Mouse (Mus musculus) yolk sac, embryonic 10.5 days (tissue): ENCODE results near the gene Cep104.

Experiments used
- DNase-seq: peaks from one replicate; pipeline ENCODE4 v3.0.0-alpha.2; 2017; ENCODE audit warnings: low spot score

The Cep104 gene

DNA sequence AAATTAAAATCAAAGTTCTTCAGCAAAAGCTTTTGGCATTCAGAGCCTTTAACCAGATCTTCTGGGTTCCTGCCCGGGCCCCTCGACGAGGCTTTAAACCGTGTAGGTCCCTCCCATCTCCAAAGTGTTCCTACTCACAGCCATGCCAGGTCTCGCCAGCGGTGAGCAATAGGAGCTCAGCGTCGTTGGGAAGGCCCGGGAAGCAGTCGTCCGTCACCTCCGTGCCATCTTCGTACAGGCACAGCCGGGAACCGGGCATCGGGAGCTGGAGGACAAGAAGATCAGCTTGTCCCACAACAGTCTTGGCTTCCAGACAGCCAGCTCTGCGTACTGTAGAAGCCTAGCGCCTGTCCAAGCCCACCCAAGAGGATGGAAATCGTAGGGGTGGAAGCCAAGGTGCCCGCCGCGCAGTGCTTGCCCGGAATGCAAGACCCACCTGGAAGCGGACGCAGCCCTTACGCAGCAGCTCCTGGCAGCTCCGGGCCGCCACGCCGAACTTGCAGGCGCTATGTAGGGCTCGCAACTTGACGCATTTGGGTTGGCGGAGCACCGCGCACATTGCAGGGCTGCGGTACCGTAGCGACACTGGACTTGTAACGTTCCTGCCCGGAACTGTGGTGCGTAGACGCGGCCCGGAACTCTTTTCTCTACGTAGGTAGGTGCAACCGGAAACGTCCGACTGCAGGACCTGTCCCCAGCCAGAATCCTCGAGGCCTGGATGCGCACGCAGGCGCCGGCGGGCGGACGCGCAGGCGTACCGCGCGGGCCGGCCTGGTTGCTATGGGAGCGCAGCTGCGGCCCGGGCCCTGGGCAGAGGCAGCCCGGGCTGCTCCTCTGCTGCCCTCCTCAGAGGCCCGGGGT, at the start of gene Cep104, which contains the start of gene Dffb:
Gene Cep104 (plus strand): TSS at position 764 of the 861 bp plus-strand sequence.
Gene Dffb (minus strand): TSS at position 696 of the 861 bp plus-strand sequence.
- DNase-seq, result peak; percentile 86

DNA sequence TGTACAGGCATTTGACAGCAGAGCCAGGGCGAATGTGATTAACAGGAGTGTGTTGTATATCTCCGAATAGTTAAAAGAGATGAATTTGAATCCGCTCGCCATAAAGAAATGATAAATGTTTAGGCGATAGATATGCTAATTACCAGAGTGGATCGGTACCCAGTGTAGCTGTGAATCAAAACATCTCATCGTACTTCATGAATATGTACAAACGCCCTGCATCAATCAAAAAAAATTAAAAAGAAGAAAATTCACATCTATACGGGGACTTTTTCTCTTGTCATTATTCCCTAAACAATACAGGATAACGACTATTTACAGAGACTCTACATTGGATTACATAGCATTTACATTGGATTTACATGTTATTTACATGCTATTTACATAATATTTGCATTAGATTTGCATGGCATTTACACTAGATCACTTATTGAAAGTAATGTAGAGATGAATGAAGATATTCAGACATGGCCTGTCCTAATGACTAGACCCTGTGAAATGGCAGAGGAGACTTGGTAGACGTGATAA, 46.2 kb upstream of the Cep104 start:
- DNase-seq, result no peak

DNA sequence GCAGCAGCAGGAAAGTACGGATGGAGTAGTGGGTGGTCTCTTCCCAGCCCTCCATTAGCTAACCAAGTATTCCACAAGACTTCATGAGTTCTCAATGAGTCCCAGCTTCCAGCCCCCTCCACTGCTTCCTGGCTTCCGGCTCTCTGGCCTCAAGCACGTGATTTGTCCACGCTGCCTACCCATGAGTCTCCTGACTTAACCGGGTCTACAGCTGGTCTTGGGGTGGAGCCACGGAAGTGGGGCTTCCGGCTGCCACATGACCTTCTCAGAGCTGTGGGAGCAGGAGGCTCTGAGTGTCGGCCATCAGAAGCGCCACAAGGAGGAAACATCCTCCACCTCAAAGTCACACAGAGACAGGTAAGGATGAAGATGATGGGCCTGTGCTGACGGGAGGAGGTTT, 45.6 kb upstream of the Cep104 start:
- DNase-seq, result no peak

DNA sequence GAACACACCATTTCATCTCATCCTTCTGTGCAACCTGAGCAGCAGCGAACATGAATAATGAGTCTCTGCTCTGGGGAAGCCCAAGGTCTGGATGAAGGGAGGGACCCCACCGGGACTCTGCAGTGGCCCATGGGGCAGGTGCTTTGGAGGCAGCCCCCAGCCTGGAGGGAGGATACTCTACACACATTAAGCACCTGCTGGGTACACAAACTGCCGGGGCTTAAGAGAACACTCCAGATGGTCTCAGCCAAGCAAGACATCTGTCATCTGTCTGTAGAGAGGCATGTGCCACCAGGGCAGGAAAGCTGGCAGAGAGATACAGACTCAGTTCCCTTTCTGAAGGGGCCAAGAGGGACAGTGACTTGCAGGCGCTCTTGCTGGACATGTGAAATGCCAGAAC, 45.1 kb upstream of the Cep104 start:
- no peak for DNase-seq

DNA sequence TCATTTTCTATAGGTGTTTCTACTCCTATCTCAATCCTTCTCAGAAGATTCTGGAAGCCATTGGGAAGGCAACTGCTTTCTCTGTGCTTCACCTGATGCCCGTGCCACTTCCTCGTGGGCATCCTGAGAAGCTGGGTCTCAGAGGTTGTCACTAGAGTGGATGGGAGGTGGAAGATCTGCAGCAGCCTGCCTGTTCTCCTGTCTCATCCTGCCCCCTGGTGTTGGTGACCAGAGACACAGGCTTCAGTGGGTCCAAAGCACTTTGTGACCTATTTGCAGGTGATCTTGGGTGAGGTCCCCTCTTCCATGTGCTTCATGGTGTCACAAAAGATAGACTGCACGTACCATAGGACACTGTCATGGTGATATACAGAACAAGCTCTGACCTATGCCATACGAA, 31.8 kb upstream of the Cep104 start:
- peak; percentile 14 for DNase-seq

DNA sequence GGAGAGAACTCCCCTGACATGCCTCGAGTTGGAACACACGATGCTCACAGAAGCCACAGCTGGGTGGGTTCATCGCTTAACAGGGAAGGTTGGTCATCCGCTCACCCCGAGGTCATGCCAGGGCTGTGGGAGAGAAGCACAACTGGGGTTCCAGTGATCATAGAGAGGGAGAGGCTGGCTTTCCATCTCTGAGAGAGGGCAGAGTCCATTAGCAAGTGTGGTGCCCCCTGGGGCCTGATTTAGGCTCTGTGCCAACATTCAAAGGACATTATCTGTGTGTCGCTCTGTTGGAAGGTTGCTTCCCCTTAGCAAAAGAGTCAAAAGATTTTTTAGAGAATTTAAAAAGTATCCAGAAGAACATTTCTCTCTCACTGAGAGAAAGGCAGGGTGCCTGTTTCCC, 30.7 kb upstream of the Cep104 start:
- no peak for DNase-seq

DNA sequence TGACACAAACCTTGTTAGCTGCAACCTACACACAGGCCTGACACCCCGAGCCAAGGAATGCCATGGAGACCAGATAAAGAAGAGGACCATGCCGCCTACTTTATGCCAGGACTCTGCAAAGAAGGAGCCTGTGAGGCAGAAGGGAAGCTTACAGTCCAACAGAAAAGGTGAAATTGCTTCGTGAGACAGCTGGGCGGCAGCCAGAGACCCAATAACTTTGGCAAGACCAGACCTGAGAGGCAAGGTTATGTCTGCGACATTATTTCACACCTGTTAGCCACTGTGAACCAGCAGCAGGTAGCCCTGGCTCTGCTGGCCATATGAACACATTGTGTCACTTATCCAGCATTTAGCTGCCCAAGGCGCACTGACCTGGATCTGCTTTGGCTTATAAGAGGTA, 29.3 kb upstream of the Cep104 start:
- DNase-seq, result no peak

DNA sequence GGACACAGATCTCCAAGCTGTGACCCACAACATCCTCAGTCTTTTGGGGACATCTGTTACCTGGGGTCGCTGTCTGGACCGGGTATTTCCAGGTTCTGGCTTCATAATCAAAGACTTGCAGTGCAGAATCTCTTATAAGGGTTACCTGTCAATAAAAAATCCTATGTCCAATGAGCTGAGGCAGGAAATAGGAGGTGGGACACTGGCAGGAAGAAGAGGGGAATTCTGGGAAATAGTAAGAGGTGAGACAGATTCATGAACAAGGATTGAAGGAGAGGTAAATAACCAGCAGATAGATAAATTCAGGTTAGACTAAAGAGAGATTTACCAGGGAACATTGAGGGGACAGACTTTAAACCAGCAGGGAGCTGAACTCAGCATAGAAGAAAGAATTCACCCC, 24.6 kb upstream of the Cep104 start:
- DNase-seq, result no peak

DNA sequence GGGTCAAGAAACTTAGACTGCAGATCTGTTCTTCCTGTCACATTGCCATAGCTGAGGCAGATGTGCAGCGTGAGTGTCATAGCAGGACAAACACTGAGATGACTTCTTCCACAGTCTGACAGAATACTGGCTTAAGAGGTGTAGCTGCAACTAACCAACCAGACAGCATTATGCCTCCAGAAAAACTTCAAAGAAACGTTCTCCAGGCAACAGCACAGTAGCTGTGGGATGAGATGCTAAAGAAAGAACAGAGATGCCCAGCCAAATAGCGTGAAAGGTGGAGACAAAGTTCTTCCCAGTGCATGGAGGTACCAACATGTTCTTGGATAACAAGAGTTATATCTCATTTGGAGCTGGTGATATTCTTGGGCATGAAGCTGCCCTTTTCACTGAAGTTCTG, 23.8 kb upstream of the Cep104 start:
- DNase-seq, result no peak

DNA sequence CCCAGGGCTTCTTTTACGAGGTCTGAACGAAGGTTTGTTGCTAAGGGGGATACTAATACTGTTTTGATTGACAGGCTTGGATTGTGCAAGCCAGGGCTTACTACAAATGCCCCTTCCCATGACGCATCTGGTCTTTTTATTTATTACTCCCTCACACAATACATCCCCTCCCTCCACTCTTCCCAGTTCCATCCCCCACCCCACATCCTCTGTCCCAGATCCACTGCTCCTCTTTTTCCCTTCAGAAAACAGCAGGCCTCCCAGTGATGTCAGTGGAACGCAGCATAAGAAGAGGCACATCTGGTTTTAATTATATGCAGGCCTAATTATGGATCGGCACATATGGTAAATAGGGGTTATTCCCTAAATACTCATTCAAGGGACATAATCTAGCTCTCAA, 23.3 kb upstream of the Cep104 start:
- DNase-seq, result no peak

DNA sequence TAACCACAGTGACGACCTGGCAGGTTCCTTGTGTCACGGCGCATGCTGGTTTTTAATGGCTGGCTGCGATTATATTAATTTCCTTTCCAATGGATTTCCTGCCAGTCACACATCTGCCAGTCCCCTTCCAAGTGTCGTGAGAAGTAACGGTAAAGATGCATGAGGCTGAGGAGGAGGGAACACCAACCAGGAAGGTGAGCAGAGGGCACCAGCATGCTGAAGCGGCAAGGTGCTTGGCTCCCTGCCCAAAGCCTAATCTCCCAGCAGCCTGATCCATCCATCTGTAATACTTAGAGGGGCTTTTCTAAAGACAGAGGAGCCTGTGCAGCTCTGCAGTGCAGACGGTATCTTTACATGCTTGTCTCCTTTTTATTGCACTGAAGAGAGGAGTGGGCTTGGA, 19.3 kb upstream of the Cep104 start:
- DNase-seq, result no peak

DNA sequence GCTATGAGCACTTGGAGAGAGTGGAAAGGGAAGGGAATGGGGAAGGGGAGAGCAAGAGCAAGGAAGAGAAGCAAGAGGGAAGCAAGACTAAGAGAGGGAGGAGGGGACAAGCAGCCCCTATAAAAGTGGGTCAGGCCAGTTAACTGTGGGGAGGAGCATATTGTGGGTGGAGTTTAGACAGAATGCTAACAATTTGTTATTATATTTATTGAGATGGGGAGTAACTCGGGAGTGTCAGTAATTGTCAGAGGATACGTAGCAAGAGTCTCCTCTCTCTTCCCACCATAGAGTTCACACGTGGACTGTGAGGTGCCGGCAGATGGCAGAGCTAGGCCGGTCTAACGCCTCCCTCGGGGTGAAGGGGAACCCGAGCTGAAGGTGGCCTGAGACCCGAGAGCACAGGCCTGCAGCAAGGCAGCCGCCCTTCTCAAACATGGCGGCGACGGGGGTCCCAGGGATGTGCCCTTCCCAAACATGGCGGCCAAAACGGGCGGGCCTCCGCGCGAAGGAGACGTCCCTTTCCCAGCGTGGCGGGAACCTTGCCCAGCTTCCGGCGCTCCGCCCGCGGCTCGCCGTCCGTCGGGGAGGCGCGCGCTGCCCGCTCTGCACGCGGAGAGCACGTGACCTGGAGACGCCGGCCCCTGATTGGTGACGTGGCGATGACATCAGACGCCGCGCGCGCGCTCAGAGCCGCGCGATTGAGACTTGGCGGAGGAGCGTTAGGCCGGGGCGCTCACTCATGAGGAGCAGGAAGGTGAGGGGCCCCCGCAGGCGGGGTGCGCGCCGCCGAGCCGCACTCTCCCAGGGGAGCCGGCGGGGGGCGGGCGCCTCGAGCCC, 18.2 kb upstream of the Cep104 start, which contains the start of gene A430005L14Rik:
Gene A430005L14Rik (plus strand): TSS at position 669 of the 837 bp plus-strand sequence.
- peak; percentile 96 for DNase-seq

DNA sequence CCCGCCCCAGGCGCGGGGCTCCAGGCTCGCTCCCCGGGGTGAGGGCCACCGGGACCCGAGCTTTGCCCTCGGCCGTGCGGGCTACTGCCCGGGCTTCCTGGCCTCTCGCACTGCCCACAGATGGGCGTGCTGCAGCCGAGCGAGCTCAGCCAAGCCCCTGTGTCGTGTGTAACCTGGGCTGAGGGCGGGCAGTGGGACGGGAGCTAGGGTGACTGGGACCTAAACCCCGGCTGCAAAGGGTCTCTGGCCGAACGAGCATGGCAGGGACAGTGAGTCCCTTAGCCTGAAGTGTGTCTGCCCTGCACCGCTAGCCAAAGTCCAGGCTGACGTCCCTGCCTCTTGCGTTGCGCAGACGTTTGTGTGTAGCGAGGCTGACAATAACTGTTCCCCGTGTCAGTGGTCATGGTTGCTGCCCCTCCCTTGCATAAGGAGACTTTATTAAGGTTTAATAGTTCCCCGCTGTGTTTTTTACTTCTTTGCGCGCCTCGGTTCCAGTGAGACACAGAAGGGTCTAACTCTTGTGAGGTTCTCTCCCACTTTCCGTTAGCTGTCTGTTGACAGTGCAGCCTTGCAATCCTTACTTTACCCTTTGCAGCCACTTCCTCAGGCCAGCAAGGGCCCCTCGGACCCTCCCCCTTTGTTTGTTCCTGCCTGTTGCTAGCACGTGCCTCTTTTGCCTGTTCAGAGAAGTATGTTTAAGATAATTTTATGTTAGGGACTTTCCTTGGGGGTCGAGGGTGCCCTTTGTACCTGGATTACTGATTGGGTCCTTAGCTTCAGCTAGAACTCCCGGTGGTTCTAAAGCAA, 17.3 kb upstream of the Cep104 start:
- peak; percentile 81 for DNase-seq

DNA sequence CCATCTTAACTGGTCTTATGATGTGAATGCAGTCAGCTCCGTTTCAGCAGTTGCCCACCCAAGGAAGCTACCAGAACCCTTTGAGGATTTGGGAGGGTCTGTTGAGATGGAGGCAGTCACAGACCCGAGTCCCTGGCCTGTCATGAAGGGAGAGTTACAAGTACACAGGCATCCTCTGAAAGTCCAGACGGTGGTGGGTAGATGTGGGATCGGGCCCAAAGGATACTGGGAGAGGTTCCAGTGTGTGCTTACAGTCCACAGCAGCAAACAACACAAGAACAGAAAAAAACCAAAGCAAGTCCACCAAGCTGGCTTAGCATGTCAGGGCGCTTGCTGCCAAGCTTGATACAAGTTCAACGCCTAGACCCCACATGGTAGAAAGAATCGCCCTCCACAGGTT, 12.4 kb upstream of the Cep104 start:
- DNase-seq, result no peak

DNA sequence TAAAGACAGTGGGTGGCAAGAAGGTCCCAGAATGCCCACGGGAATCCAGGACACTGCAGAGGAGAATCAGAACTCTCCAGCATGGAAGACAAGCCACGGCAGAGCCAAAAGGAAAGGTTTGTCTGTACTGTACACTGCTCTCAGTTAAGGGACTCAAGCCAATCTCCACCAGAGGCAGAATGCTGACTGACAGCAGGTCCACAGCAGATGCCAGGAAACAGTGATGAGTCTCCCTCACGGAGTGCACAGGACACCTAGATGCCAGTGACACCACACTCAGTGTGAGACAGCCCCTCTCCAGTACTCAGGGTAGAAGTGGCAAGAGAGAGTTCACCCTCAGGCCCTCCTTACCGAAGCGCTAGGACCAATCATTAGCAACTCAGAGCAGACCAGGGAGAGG, 8.3 kb upstream of the Cep104 start:
- DNase-seq, result no peak

DNA sequence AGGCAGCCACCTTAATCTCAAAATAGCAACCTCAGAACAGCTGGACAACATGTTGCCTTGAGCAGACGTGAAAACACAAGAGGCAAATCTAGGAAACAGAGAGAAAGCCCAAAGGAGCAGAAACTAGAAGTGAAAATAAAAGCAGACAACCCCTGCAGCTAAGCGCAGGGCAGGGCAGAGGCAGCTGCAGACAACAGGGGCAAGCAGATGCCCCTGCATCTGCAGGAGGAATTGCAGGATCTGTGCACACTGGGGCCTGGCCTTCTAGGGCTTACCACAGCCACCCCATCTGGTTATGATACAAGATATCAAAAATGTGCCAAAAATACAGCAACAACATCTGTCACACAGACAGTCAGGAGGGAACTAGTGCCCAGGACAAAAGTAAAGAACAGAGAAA, 7.4 kb upstream of the Cep104 start:
- no peak for DNase-seq

DNA sequence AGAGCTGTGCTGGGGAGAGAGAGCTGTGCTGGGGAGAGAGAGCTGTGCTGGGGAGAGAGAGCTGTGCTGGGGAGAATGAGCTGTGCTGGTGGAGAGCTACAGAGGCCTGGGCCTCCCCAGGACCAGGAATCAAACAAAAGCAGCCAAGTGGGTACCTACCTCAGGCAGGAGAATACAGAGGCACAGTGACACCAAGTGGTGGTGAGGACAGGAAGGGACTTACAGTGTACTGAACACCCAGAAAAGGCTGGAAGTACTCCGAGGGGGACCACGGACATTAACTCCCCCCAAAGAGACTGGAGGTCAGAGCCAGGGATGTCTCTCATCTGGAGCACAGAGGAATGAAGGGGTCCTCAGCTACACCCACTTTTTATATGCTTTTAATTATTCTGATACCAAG, 6.9 kb upstream of the Cep104 start:
- DNase-seq, result no peak

DNA sequence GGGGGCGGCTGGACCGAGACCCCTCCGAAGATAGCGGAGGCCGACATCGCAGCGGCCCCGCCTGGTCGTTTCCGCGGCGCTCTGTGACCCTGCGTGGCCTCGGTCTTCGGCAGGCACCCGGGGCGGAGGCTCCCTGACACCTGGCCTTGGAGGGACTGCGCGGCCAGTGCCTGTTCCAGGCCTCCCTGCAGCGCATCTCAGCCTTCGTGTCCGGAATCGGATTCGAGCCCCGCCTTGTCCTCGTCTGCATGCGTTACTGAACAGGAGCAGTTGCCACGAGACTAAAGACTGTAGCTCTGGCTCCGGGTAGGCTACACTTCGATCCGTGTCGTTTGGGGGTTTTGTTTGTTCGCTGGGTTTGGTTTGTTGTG, 283 bp downstream of the Cep104 start:
- DNase-seq, result no peak

DNA sequence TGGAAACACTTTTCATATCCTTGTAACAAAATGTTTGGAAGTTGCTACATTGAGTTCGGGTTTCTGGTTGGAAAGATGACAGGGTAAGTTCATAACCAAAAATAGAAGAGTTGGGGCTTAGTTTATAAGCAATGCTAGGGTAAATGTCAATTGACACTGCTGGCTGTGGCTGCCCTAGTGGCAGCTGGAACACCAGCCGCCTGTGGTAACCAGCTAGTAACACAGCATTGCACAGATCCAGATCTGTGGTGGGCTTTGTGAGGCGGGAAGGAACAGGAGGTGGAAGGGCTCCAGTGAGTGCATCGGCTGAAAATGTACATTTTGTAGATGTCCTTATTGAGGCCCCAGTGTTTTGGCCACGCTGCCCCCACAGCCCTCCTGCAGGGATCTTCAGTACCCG, 774 bp downstream of the Cep104 start:
- no peak for DNase-seq

DNA sequence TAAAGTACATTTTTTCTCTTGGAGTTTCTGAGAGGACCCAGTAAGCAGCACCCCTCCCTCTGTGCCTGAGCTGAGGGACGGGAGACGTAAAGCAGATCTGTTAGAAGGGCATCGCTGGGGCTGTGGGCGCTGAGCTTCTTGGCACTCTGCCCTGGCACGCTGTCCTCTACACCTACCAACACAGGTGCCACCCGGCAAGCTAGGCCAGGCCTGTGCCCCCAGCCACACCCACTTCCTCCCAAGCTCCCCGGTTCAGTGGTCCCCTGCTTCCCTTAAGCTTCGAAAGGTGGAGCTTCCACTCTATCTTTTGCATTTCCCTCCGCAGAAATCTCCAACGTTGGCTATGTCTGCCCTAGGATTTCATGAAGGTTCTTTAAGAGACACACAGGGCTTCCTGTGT, 4.2 kb downstream of the Cep104 start:
- no peak for DNase-seq

DNA sequence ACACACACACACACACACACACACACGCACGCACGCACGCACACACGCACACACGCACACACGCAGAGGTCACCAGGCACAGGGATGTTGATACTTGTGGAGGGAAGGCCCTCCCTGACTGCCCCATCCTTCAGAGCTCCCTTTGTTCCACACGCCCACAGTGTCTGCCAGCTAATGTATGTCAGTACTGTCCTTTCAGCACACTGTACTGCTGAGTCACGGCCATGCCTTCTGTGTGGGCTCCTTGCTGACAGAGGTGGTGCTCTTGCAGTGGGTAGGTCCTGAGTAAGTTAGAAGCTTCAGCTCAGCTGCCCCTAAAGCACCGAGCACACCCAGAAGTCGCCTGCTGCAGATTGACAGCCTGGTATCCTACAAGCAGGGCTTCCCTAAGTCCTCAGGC, 5.5 kb downstream of the Cep104 start:
- DNase-seq, result no peak

DNA sequence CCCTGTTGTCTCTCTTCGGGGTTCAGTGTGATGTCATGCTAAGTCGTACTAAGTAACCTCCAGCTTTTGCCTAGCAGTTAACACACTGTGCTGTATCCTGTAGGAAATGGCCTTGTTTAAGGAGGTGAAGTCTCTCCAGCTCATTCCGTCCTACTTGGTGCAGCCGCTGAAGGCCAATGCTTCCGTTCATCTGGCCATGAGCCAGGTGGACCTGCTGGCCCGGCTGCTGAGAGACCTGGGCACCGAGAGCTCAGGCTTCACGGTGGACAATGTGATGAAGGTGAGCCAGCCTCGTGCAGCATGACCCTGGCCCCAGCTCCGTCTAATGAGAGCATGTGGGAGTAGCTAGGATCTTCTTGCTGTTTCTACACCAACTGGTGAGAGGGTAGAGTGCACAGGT, 17.7 kb downstream of the Cep104 start:
- DNase-seq, result no peak
